Mouse (Mus musculus) neural tube, embryonic 14.5 days (tissue): ENCODE measurements around the gene Nicn1. TPM values are rescaled to one million over a fixed set of nuclear protein-coding genes. Genes with fewer than 3 reads are reported as not detected.
"Not testable (repeated sequence)": the region's sequence is repeated elsewhere in the genome, so short reads cannot be mapped to it uniquely, and the experiment has no call there.

ENCODE experiments used
- ATAC-seq: fragments of 200-750 bp; cut with Nextera tagmentation; 2 replicates; pipeline ENCODE4 v1.8.0; 2017; ENCODE audit warnings: low read depth, mild to moderate bottlenecking, moderate TSS enrichment, moderate library complexity
- H3K27ac ChIP-seq: fragments of 300-500 bp; sonication (generic); 2 replicates; pipeline ENCODE4 v1.5.1; 2014; ENCODE audit warnings: low read depth, mild to moderate bottlenecking, control low read depth, low read length, moderate library complexity, mixed read lengths
- H3K27me3 ChIP-seq: fragments of 300-500 bp; sonication (generic); 2 replicates; pipeline ENCODE4 v1.6.1; 2014; ENCODE audit warnings: low read length; ENCODE audit not compliant: control insufficient read depth, insufficient read depth
- H3K36me3 ChIP-seq: fragments of 300-500 bp; sonication (generic); 2 replicates; pipeline ENCODE4 v1.6.1; 2014; ENCODE audit warnings: low read length, mixed read lengths; ENCODE audit not compliant: control insufficient read depth, insufficient read depth
- H3K4me1 ChIP-seq: fragments of 300-500 bp; sonication (generic); 2 replicates; pipeline ENCODE4 v1.6.1; 2014; ENCODE audit warnings: low read length; ENCODE audit not compliant: control insufficient read depth, insufficient read depth
- H3K4me2 ChIP-seq: fragments of 300-500 bp; sonication (generic); 2 replicates; pipeline ENCODE4 v1.6.1; 2014; ENCODE audit warnings: mild to moderate bottlenecking, low read depth, low read length, control low read depth
- H3K4me3 ChIP-seq: fragments of 300-500 bp; sonication (generic); 2 replicates; pipeline ENCODE4 v1.5.1; 2014; ENCODE audit warnings: low read depth, low read length, control low read depth, mixed read lengths
- H3K9ac ChIP-seq: fragments of 300-500 bp; sonication (generic); replicated peaks from 2 replicates; pipeline ENCODE4 v1.6.1; 2014; ENCODE audit warnings: low read depth, mild to moderate bottlenecking, control low read depth, low read length, mixed read lengths
- H3K9me3 ChIP-seq: fragments of 300-500 bp; sonication (generic); 2 replicates; pipeline ENCODE4 v1.6.1; 2016; ENCODE audit warnings: low read length; ENCODE audit not compliant: control insufficient read depth
- WGBS: fragments of 180-500 bp; shearing (Covaris S2); extraction: QIAGEN DNeasy Blood & Tissue Kit; methylation state at CpG from one replicate; pipeline ENCODE4 v1.1.7; 2014; 5-methylcytosine and 5-hydroxymethylcytosine counted together
- polyA plus RNA-seq: library from polyadenylated mRNA; unstranded; fragments of >200 nt; fragmentation: Nextera tagmentation; extraction: Ambion mirVana; gene quantifications from 2 replicates; pipeline ENCODE4 v1.2.1, GENCODE M21; 2014

The Nicn1 gene
- polyA plus RNA-seq, 1 experiment from 2014 or later: 165 TPM

DNA sequence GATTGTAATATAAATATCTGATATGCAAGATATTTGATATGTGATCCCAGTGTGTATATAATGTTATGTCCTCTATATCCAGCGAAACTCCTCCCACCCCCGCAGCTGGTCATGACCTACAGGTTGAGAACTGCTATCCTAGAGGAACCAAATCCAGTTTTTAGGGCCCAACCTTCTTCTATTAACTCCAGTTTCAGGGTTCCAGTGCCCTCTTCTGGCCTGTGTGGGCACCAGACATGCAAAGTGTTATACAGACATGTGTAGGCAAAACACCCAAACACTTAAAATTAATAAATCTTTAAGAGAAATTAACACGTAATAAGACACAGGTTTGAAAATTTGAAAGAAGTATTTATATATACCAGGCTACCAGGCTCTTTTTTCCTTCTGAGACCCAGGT is 27.3 kb downstream of the Nicn1 start:
- H3K27me3 ChIP-seq: no peaks in the 10 kb centered on the region
- no peaks in the 10 kb centered on the region for H3K4me1 ChIP-seq
- H3K27ac ChIP-seq: no peak overlapping the region
- H3K4me3 ChIP-seq: no peak overlapping the region
- no peak overlapping the region for H3K4me2 ChIP-seq
- no peak overlapping the region for H3K9ac ChIP-seq
- over 99% methylated on average over 3 of the region's 3 CpGs for WGBS
- no peak for ATAC-seq
- no peaks in the 10 kb centered on the region for H3K36me3 ChIP-seq
- H3K9me3 ChIP-seq: no peaks in the 10 kb centered on the region

DNA sequence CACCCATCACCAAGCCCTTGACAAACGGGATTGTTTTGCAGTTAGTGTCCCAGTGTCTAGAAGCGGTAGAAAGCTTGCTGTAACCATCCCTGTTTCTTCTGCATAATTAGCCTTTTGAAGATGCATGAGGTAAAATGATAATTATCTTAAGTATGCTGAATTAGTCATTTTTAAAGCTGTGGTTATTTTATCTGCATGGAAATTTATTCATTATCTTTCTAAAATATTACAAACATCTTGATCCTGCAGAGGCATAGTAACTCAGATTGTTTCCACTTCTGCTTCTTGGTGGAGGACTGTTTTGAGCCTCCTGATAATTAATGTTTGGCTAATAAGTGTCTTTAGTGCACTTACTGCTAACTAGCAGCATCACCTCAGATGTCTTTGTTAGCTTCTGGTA is 28.2 kb downstream of the Nicn1 start:
- Histone ChIP-seq H3K4me1 (no peaks in the 10 kb centered on the region), H3K9me3 (no peaks in the 10 kb centered on the region), H3K27me3 (no peaks in the 10 kb centered on the region), H3K27ac (no peak overlapping the region), H3K4me3 (no peak overlapping the region), H3K4me2 (no peak overlapping the region), H3K36me3 (no peaks in the 10 kb centered on the region), H3K9ac (no peak overlapping the region)
- ATAC-seq: no peak
- WGBS: 85% methylated on average over 2 of the region's 2 CpGs

DNA sequence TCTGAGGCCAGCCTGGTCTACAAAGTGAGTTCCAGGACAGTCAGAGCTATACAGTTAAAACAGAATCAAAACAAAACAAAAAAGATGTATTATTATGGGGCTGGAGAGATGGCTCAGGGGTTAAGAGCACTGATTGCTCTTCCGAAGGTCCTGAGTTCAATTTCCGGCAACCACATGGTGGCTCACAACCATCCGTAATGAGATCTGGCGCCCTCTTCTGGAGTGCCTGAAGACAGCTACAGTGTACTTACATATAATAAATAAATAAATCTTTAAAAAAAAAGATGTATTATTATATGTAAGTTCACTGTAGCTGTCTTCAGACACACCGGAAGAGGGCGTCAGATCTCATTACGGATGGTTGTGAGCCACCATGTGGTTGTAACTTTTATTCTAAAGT is 31.8 kb downstream of the Nicn1 start:
- H3K4me3 ChIP-seq, H3K9ac ChIP-seq, ATAC-seq, H3K4me2 ChIP-seq, H3K4me1 ChIP-seq, H3K9me3 ChIP-seq, H3K27ac ChIP-seq, H3K27me3 ChIP-seq, H3K36me3 ChIP-seq: not testable (repeated sequence)
- WGBS: 88% methylated on average over 7 of the region's 7 CpGs

DNA sequence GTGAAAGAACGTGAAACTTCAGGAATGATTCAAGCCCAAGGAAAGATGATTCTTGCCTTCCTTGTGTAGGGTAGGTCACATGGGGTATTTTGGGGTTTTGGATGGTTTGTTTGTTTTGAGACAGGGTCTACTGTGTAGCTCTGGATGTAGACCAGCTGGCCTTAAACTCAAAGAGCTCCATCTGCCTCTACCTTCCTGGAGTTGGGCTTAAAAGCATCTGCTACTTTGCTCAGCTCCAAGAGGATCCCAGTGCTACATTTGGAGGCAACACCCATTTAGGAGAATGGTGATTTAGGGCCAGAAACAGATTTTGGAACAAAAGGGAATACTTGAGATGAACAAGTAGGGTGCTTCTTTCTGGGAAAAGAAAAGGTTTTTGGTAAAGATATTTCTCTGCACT is 34.6 kb downstream of the Nicn1 start:
- Histone ChIP-seq H3K4me3 (no peak overlapping the region), H3K27ac (no peak overlapping the region), H3K9ac (no peak overlapping the region), H3K4me2 (no peak overlapping the region), H3K4me1 (no peaks in the 10 kb centered on the region), H3K9me3 (no peaks in the 10 kb centered on the region), H3K27me3 (no peaks in the 10 kb centered on the region), H3K36me3 (peaks cover 9% of the 10 kb centered on the region; the same call in 1 of the 2 replicates)
- no peak for ATAC-seq
- WGBS: 98% methylated on average over 1 of the region's 1 CpGs

DNA sequence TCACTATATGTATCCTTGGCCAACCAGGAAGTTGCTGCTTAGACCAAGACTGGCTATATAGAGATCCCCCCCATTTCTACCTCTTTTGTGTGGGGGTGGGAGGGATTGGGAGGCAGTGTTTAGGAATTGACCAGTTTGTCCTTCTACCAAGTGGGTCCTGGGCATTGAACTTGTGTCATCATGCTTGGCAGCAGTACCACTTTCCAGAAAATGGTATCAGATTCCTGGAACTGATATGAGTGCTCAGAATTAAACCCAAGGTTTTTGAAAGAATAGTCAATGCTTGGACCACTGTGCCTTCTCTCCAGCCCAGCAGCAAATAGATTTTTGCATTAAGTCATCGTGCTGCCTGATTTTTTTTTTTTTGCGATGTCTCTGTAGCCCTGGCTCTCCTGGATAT is 35.6 kb downstream of the Nicn1 start:
- Histone ChIP-seq H3K27ac (no peak overlapping the region), H3K4me2 (no peak overlapping the region), H3K36me3 (peaks cover 11% of the 10 kb centered on the region; the same call in 1 of the 2 replicates), H3K4me1 (no peaks in the 10 kb centered on the region), H3K9ac (no peak overlapping the region), H3K9me3 (no peaks in the 10 kb centered on the region), H3K4me3 (no peak overlapping the region), H3K27me3 (no peaks in the 10 kb centered on the region)
- WGBS: 97% methylated on average over 2 of the region's 2 CpGs
- ATAC-seq: no peak

DNA sequence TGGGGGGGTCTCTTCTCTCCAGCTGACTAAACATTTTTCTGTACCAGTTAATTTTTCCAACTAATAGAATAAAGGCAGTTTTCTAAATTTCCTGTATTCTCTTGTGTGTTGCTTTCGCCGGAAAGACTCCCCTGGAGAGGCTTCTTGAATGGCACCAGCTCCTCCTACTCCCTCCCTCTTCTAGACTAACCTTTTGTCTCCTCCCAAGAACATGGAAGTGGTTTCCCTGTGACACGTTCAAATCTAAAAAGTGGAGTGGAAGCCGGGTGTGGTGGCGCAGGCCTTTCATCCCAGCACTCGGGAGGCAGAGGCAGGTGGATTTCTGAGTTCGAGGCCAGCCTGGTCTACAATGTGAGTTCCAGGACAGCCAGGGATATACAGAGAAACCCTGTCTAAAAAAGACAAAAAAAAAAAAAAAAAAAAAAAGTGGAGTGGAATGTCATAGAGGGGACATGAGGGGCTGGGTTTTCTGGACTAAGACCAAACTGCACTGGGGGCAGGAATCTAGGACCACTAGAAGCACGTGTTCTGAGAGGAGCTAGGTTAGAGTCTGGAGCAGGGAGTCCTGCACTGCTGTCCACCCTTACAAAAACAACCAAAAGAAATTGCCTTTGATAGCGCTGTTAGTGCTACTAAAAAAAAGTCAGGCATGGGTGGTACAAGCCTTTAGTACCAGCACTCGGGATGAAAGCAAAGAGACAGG is 47.8 kb downstream of the Nicn1 start:
- 71% methylated on average over 10 of the region's 10 CpGs for WGBS

DNA sequence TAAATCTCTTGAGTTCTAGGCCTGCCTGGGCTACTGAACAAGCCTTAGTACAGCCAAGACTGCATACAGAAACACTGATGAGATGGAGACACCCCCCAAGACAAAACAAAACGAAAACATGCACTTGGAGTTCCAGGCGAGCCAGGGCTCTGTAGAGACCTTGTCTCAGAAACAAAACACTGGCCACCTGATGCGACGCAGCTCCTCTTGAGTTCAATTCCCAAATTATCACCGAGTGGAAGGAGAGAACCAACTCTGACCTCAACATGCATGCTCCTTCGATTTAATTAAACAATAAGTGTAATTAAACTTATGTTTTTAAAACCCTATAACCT is 48.3 kb downstream of the Nicn1 start:
- ATAC-seq: no peak
- 33% methylated on average over 6 of the region's 6 CpGs for WGBS
- Histone ChIP-seq H3K9me3 (no peaks in the 10 kb centered on the region), H3K4me2 (peak overlapping the region; percentile 64), H3K4me3 (peak overlapping the region; percentile 74), H3K27me3 (no peaks in the 10 kb centered on the region), H3K36me3 (peaks cover 14% of the 10 kb centered on the region; the same call in 1 of the 2 replicates), H3K4me1 (peaks cover 15% of the 10 kb centered on the region), H3K27ac (peak overlapping the region; percentile 89), H3K9ac (peak overlapping the region; percentile 89)

More for the DNA sequence above, 47.8 kb downstream of the Nicn1 start:
- ATAC-seq: no peak
- peak overlapping the region; percentile 89 for H3K27ac ChIP-seq
- H3K4me2 ChIP-seq: peak overlapping the region; percentile 64; the same call in 1 of the 2 replicates
- no peaks in the 10 kb centered on the region for H3K27me3 ChIP-seq
- H3K9me3 ChIP-seq: no peaks in the 10 kb centered on the region
- H3K4me3 ChIP-seq: 0 out of 2 replicates have a peak overlapping the region, but pooled peaks have one; percentile 74
- peak overlapping the region; percentile 89 for H3K9ac ChIP-seq
- H3K36me3 ChIP-seq: peaks cover 14% of the 10 kb centered on the region; the same call in 1 of the 2 replicates
- peaks cover 15% of the 10 kb centered on the region for H3K4me1 ChIP-seq

DNA sequence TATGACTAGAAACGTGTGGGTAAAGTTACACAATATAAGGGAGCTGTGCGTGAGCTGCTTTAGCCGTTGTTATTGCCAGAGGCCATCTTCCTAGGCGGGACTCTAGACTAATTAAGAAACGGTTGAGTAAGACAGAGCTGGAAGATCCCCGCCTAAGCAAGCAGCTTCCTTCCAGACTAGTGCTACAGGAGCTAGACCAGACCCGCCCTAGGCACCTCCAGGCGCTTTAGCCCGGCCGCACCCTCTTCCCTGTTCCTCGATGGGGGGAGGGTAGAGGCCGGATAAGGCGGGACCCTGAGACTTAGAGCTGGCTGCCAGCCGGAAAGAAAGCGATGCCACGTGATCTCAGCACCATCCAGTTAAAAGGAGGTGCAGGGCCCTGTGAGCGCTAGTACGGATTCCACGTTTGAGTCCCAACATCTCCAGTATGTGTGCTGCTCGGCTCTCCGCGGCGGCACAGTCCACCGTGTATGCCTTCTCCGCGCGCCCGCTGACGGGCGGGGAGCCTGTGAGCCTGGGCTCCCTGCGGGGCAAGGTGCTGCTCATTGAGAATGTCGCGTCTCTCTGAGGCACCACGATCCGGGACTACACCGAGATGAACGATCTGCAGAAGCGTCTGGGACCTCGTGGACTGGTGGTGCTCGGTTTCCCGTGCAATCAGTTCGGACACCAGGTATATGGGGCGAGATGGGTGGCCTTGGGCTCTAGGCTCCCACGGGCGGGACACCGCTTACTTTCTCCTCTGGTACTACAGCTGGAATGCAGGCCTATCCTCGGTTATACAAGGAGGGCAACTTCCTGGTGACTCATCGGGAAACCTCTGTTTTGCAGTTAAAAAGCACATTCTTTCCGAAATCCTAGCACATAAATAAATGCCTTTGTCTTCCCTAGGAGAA is 48.9 kb downstream of the Nicn1 start, which contains the start of gene Gpx1:
Gene Gpx1, plus strand, starts transcription at position 18 of the 896 bp plus-strand sequence.
- peaks cover 15% of the 10 kb centered on the region for H3K4me1 ChIP-seq
- no peaks in the 10 kb centered on the region for H3K27me3 ChIP-seq
- WGBS: under 1% methylated on average over 49 of the region's 49 CpGs
- H3K27ac ChIP-seq: peak within 1 kb of the TSS; percentile 89
- H3K9me3 ChIP-seq: no peaks in the 10 kb centered on the region
- ATAC-seq: peak; percentile 95
- H3K36me3 ChIP-seq: peaks cover 12% of the 10 kb centered on the region; the same call in 1 of the 2 replicates
- peak within 1 kb of the TSS; percentile 89 for H3K9ac ChIP-seq
- H3K4me2 ChIP-seq: peak within 1 kb of the TSS; percentile 64
- H3K4me3 ChIP-seq: peak within 1 kb of the TSS; percentile 74

DNA sequence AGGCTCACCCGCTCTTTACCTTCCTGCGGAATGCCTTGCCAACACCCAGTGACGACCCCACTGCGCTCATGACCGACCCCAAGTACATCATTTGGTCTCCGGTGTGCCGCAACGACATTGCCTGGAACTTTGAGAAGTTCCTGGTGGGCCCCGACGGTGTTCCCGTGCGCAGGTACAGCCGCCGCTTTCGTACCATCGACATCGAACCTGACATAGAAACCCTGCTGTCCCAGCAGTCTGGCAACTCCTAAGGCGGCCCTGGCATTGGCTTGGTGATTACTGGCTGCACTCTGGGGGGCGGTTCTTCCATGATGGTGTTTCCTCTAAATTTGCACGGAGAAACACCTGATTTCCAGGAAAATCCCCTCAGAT is 49.6 kb downstream of the Nicn1 start:
- Histone ChIP-seq H3K4me2 (peak overlapping the region; percentile 64), H3K4me3 (peak overlapping the region; percentile 74), H3K27me3 (no peaks in the 10 kb centered on the region), H3K9ac (peak overlapping the region; percentile 89), H3K36me3 (peaks cover 9% of the 10 kb centered on the region; the same call in 1 of the 2 replicates), H3K27ac (peak overlapping the region; percentile 89; the same call in 1 of the 2 replicates), H3K4me1 (peaks cover 15% of the 10 kb centered on the region), H3K9me3 (no peaks in the 10 kb centered on the region)
- WGBS: 15% methylated on average over 20 of the region's 20 CpGs
- ATAC-seq: no peak
